Mouse (Mus musculus) CH12F3 (cell line): ENCODE results near the gene Smg6.
"Not testable (repeated sequence)": the region's sequence is repeated elsewhere in the genome, so short reads cannot be mapped to it uniquely, and the experiment has no call there.

ENCODE experiments used
- in situ Hi-C: fragments of 300-500 bp; cut with MboI; formaldehyde crosslinking; loops from 2 replicates; pipeline ENCODE4 v1.14.3; 2020; ENCODE audit warnings: low sequenced_read_pairs

Gene Smg6

DNA sequence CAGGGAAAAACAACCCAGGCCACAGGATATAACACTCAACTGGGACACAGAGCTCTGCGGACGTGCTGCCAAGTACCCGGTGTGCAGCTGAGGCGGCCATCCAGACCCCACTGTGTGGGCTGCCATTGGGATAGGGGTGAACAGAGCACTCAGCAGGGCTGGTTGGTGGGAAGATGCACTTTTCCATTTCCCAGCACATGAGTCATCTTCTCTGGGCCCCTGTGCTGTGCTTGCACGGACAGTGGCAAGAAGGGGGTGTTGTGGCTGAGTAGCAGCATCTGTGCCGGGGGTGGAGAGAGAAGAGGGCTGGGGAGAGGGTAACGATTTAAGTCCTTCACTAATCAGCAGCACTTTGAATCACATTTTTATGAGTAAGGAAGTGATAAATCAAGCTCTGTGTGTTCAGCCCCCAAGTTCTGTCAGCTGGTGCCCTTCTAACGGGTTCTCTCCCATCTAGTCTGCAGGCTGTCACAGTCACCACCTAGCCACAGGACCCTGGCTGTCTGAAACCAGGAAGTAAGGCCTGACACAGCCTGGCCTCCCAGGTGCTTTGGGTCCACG is 66.9 kb downstream of the Smg6 start:
- in situ Hi-C loops = no loop called here

DNA sequence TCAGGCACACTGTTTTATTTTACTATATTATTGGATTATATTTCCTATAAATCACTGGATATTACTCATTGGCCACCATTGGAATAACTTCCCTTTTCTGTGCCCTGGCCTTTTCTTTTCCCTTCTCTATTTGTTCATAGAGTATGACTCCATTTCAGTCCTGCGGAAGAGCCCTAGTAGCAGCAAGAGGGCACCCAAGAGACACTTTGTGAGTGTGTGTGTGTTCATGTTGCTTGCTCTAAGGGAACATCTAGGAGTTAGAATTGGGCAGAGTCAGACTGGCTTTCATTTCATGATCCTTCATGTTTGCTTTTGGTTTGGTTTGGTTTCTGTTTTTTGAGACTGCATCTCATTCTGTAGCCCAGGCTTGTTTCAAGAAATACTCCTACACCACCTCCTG is 68.5 kb downstream of the Smg6 start:
- in situ Hi-C loops = no loop called here

DNA sequence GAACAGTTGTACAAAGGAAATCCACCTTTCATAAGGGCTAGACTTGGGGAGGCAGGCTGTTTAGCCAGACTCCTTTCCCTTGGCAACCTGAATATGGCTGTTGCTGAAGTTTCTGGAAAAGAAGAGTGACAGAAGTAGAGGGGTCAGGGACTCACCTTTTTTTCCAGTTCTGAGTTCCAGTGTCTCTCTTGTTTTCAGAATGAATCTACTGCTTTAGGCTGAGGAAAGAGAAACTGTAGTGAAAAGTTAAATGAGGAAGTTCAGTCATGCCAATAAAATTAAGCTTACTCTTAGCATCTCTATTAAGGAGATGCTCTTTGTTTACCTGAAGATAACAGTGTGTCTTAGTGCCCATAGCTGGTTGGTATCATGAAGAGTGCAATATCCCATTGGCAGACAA is 69.2 kb downstream of the Smg6 start:
- in situ Hi-C loops = no loop called here

DNA sequence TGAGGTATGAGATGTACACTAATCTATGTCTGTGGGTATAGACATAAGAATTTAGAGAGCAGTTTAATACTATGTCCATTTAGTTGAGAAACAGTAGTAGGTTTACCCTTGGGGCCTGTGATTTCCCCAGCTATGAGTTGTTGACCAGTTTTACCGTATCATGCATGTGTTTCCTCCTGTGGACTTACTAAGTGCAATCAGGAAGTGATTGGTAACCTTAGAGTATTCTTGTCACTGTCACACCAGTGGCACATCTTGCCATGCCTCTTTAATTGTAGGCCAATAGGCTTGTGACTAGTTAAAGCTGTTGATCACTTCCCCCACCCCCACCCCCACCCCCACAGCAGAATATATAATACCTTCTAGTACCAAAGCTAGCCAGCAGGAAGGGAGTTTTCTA is 70.9 kb downstream of the Smg6 start:
- in situ Hi-C loops = no loop called here

DNA sequence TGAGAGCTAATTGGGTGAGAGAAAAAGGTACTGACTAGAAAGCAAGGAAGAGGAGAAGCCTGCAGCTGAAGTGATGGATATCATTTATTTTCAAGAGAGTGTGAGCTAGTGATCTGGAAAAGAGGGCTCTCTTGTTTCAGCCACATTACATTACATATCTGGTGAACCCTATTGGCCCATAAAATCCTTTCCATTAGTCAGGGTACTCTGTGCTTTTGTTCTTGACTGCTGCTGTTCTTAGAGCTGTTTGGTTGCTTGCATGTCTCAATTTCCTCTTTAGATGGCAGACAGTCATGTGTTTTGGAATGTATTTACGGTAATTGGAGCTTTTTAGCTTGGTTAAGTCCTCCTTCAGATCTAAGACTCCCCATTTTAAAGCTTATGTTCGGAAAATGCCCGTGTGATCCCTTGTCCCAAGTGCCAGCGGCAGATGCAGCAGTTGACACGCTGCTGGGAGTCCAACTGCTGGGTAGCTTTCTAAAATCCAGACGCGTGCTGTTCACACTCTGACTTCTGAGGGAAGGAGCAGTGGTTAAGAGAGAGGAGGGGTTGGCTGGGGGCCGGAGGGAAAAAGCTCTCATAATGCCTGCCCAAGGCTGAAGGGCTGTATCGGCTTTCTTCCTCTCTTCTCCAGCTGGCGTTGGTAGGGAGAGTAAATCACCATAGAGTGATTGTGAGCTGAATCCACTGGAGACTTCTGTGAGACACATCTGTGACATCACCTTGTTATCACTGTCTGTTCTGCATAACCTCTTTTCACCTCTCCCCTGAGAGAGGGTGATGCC is 75.4 kb downstream of the Smg6 start:
- in situ Hi-C loops = no loop called here

DNA sequence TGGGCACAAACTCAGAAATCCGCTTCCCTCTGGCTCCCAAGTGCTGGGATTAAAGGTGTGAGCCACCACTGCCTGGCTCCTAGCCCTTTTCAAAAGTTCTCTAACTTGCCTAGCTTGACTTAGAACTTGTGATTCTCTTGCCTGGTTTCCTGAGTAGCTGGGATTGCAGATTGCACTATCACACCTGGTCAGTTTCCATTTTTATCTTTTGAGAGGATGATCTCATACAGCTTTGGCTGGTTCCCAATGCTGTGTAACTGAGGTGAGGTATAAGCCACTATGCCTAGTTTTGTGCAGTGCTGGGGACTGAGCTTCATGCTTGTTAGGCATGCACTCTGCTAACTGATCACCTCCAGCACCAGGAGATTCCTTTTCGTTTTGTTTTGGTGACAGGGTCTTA is 82.6 kb downstream of the Smg6 start:
- in situ Hi-C loops = no loop called here

DNA sequence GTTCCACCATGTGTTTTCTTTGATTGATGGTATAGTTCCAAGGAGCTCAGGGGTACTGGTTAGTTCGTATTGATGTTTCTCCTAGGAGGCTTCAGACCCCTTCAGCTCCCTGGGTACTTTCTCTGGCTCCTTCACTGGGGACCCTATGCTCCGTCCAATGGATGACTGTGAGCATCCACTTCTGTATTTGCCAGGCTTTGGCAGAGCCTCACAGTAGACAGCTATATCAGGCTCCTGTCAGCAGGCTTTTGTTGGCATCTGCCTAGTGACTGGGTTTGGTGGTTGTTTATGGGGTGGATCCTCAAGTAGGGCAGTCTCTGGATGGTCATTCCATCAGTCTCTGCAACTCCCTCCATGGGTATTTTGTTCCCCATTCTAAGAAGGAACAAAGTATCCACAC is 83.9 kb downstream of the Smg6 start:
- in situ Hi-C loops = not testable (repeated sequence)

DNA sequence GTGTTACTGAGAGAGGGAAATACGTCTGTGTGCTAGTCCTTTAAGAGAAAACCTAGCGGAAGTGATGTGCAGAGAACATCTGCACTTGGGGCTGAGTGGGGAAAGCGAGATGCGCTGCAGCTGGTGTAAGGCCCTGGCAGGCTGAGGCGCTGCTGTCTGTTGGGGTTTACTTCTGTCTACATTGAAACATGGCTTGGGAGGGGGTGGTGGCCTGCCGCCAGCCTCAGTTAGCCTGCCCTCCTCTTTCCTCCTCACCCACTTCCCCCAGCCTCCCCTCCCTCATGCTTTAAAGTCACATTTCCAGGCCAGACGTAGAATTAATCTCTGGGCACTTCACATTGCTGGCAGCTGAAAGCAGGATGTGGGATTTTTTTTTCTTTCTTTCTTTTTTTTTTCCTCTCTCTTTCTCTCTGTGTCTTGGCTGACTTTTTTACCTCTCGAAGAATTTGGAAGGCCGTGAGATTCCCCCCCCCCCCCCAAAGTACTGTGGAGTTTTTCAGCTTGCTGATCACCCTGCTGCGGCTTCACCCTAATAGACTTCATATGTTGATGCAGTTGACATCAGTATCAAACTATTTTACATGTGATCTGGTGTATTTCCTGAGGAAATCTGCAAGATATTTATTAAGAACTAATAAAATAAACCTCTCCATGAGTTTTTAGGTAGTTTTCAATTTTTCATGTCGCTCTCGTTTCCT is 87.5 kb downstream of the Smg6 start:
- in situ Hi-C loops = no loop called here

DNA sequence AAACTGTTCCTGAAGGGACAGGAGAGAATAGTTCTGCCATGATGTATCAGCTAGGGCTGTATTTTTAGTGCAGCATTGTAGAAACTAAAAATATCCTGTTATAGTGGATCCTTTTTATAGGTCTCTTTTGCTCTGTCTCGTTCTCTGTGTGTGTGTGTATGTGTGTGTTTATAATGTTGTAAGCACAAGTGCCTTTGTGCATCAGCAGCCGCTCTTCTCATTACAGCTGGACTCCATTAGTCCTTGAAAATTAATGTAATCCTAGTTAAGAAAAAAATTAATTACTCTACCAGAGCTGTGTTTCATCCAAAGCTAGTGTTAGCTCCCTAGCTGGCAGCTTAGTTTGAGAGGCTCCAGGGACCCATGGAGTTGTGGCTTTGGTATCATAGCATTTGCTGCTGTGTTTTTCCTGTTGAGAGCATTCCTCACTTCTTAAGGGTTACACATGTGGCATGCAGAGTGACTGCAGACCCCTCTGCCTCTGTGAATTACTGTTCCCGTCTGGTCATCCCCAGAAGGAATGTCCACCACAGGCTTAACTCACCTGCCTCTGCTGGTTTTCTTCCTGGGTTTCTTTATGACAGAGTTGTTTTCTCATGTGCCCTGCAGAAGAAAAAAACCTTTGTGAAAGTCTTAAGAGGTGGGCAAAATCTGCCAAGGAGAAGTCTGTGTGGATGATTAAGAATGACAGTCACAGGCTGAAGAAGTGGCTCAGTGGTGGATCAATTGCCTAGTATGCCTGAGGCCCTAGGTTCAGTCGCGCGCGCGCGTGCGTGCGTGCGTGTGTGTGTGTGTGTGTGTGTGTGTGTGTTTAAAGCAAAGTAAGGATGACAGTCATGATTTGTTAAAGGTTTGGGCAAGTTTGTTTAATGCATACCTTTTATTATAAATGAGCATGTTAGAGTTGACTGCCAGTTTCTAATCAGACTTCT is 88.4 kb downstream of the Smg6 start:
- in situ Hi-C loops = no loop called here

DNA sequence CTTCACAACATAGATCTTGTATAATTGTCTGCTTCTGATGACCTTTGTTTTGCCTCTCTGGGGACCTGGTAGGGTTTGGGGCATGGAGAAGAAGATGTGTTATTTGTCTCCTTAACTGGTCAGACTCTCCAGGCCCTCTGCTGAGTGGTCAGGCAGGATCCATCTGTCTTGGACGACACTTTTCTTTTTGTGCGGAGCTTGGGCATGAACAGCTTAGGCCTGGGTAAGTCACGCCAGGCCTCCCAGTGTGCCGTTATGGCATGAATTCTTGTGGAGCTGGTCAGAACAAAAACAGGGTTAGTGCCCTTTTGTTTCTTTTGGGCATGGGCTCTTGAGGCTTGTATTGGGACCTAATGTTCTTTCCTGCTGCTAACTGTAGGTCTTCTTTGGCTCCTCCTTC is 89.2 kb downstream of the Smg6 start:
- in situ Hi-C loops = no loop called here

DNA sequence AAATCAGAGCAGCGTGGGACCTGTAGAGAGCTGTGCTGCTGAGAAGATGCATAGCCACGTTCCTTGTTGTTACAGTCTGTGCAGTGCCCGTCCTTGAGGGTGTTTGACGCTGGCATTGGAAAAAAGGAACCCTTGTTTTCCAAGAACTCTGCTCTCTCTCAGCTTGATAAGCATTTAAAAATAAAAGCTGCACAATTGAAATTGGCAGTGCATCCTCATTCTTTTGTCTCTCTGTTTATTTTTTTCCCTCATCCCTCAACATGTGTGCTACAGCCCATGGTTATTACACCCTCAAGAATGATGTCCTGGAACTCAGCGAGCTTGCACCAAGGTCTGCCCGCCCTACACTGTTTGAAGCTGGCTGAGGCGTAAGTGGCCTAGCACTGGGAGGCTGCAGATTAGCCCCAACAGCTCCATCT is 89.8 kb downstream of the Smg6 start:
- in situ Hi-C loops = no loop called here

DNA sequence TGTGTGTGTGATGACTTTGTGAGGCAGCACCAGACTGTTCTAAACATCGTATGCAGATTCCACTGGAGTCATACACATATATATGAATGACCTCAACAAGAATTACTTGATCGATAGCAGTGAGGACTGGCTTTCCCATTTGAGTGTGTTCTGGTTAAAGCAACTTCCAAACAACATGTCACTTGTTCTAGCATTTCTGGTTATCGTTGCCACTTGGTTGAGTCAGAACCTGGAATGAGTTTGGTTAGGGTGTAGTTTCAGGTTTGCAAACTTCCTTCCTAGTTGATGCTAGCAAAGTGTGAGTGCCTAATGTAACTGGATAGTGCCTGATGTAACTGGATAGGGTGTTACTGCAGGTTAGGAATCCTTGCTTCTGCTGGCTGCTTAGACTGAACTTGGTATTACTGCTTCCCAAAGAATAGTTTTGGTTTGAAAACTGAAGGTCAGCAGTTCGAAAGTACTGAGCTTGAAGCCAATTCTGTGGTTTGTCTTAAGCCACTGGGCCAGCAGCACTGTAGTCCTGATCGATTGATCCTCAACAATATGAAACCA is 90.8 kb downstream of the Smg6 start:
- in situ Hi-C loops = no loop called here

DNA sequence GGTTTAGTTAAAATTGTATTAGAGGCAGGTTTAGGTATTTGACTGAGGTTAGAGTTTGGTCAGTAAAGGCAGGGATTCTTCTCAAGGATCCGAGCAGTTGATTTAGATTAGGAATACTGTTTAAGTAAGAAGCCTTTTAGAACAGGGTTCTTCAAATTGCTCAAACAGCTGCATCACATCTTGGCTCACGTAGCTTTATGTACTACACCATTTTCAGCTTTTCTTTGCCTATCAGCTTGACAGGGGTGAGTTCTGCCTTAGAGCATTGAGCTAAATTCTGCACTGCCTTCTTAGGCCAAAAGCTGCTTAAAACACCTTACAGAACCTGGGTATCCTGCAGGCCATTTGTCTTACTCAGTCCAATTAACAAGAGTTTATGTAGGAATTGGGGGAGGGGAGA is 92.2 kb downstream of the Smg6 start:
- in situ Hi-C loops = no loop called here

DNA sequence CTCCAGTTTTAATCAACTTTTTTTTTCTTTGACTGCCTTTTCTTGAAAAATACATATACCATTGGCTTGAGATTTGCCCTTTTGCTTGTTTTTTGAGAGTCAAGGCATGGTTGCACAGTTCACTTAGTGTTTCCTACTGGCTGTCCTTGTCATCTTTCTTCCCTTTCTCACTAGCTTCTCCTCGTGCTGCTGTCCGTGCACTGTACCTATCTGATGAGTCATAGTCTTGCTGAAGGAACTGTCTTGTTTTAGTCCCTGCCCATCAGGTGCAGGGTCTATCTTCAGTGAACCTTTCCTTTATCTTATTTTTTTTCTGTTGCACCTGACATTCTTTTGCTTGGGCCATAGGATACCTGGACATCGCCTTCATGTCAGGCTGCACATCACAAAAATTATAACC is 101.4 kb downstream of the Smg6 start:
- in situ Hi-C loops = no loop called here

DNA sequence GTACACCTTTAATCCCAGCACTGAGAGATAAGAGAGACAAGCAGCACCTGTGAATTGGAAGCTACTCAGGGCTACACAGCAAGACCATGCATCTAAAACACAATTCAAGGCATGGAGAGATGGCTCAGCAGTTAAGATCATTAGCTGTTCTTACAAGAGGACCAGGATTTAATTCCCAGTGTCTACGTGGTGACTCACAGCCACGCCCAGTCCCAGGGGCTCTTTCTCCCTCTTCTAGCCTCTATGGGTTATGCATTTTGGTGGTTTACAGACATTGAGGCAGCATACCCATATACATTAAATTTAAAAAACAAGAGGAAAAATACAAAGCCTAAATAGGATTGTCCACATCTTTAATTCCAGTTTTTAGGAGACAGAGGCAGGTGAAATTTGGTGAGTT is 102.0 kb downstream of the Smg6 start:
- in situ Hi-C loops = no loop called here

DNA sequence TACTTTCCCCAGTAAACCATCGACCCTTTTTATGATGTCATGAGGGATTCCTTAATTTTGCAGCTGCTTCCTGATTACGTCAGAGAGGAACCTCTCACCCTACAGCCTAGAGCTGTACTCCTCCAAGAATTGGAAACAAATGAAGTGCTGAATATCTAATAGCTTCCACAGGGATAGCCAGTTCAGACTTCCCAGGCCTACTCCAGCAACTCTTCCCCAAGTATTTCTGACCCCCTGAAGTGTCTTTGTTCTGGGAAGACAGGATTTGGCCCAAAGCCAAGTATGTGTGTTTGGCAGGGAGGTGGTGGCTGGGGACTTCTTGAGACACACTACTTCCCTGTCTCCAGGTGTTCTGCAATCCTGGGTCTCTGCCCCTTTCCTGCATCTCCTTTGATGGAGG is 105.6 kb downstream of the Smg6 start:
- in situ Hi-C loops = no loop called here

DNA sequence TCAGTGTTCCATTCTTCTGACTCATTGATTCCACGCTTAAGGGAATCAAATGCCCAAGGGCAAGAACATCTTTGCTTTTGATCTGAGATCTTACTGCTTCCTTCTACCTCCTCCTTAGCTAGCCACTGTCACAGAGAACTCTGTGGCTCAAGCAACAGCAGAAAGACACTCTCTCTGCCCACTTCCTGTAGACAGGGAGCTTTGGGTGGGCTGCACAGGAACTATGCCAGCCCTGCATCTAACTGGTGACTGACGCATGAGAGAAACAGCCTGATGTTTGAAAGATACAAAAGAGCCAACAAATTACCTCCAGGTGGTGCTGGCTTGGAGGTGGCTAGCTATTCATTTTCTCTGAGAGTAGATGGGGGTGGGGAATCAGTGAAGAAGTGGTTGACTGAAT is 107.3 kb downstream of the Smg6 start:
- in situ Hi-C loops = no loop called here

DNA sequence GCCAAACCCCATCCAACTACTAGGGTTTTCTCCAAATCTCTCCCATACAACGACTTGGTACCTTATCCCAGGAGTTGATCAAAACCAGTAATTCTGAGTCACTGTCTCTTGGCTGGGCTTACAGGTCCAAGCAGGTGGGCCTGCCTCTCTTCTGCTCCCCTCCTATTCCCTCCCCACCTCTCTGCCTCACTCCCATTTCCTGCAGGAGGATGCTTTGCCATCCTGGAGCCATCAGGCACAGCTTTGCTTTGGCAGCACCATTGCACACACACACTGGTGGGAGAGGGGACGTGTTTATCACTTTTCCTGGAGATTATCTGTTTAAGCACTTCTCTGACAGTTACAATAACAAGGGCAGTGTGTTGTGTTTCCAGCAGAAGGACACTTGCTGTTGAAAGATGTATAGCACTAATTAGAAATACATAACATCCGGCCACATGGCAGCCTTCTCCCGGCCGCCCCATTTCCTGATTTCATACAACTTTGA is 108.0 kb downstream of the Smg6 start:
- in situ Hi-C loops = no loop called here

DNA sequence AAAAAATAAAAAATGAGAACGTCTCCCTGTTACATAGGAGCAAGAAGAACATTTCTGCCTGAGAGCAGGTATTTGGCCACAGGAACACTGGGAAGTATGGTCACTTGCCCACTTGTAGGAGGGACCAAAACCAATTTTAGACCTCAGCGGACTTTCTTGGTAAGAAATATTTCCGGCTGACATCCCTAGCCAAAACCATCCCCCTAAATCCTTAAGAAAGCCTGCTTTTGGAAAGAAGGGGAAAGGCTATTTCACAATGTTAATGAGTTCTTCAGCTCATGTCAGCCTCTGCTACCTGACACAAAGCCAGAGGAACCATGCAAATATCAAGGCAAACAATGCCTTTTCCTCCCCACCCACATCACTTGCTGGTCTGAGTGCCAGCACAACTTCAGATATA is 108.5 kb downstream of the Smg6 start:
- in situ Hi-C loops = no loop called here

DNA sequence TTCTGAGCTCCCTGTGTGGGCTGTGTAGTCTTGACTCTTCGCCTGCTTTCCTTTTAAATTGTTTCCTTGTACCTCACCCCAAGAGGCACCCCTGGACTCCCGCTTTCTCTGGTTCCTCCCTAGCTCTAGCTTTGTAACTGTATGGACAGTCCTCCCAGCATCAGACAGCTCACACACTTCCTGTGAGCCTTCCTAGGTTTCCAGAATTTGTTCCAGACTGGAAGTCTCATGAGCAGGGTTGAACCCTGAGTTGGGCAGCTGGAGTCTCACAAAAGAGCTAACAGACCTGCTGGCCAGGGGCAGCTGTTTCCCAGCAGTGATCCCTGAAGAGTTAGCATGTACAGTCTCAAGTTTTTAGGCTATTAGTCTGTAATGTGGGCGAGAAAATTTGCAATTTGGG is 118.7 kb downstream of the Smg6 start:
- in situ Hi-C loops = no loop called here

DNA sequence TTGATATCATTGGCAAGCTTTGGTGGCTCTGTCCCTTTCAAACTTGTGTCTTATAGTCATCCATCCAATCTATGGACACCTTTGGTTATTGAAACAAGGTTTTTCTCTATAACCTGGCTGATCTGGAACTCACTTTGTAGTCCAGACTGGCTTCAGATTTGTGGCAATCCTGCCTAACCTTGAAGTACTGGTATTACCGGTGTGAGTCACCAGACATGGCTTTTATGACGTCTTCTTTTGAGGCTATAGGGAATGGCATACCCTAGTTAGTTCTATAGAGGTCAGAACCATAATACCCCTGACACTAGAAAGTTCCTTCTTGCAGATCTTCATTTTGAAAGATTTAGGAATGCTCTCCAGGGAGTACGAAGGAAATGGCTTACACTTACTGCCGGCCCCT is 120.2 kb downstream of the Smg6 start:
- in situ Hi-C loops = no loop called here
